In genomic region chr13:41134901-41135300, GRCm38 (mm10) we compare ENCODE assay signal across 8 mouse cellular contexts. TPM values are rescaled to one million over a fixed set of nuclear protein-coding genes. Genes with fewer than 3 reads are reported as not detected.
DNase-seq lines count a peak whose midpoint lies in the region; ATAC-seq and TF ChIP-seq lines count a peak whose summit lies in the region.

No protein-coding gene starts in this region.

- 4% methylated on average over 6 of the region's 6 CpGs for WGBS in intestine, postnatal 0 days
- WGBS in liver, embryonic 14.5 days (ENCODE audit: insufficient replicate concordance), result 4% methylated on average over 6 of the region's 6 CpGs

- H3K4me2 ChIP-seq in intestine, postnatal 0 days (replicated peaks; ENCODE audit: low read depth), result no peak overlapping the region
- H3K4me2 ChIP-seq in liver, embryonic 14.5 days (ENCODE audit: low read depth), result no peak overlapping the region

- no peaks in the 10 kb centered on the region for H3K27me3 ChIP-seq in intestine, postnatal 0 days (replicated peaks; ENCODE audit: control insufficient read depth, insufficient read depth, low read length)
- H3K27me3 ChIP-seq in liver, embryonic 14.5 days (ENCODE audit: control insufficient read depth, insufficient read depth, low read length), result no peaks in the 10 kb centered on the region; the same call in 1 of the 2 replicates

- no peak for ATAC-seq in intestine, postnatal 0 days
- no peak for ATAC-seq in liver, embryonic 14.5 days (ENCODE audit: insufficient read depth)
- ATAC-seq in inflammation-experienced regulatory T-cells, adult 6 months, result no peak

- TF ChIP-seq CTCF in intestine, postnatal 0 days (IDR thresholded peaks at IDR 0.05; ENCODE audit: low read depth), result peak; percentile 89
- peak; percentile 85 for TF ChIP-seq CTCF in liver, embryonic 14.5 days (IDR thresholded peaks at IDR 0.05; ENCODE audit: low read depth)

- no peak overlapping the region for H3K27ac ChIP-seq in intestine, postnatal 0 days (ENCODE audit: low read depth, low read length)
- no peak overlapping the region for H3K27ac ChIP-seq in liver, embryonic 14.5 days

- no peak overlapping the region for H3K4me3 ChIP-seq in intestine, postnatal 0 days (ENCODE audit: low read depth, low read length)
- no peak overlapping the region for H3K4me3 ChIP-seq in liver, embryonic 14.5 days (ENCODE audit: insufficient read depth in 1 of 2, low read depth in 2 of 2, low read length in 2 of 2)

- peak; percentile 51 for DNase-seq in right cerebral cortex, adult 18-20 months
- no peak for DNase-seq in right cerebral cortex, postnatal 36 days (ENCODE audit: low spot score in 2 of 2)
- DNase-seq in adrenal gland, postnatal 25 days, result peak; percentile 73
- DNase-seq in embryo, embryonic 11.5 days (ENCODE audit: low read depth, low spot score), result peak; percentile 59
- DNase-seq in liver, embryonic 14.5 days (ENCODE audit: low read depth in 3 of 3, low spot score in 3 of 3), result peak; percentile 15 to 43 (median 42)
- DNase-seq in right cerebral cortex, postnatal 14 days, result peak; percentile 76

- no peaks in the 10 kb centered on the region for H3K9me3 ChIP-seq in intestine, postnatal 0 days (ENCODE audit: control insufficient read depth)
- H3K9me3 ChIP-seq in liver, embryonic 14.5 days (ENCODE audit: control insufficient read depth, low read length), result no peaks in the 10 kb centered on the region

- no peaks in the 10 kb centered on the region for H3K4me1 ChIP-seq in intestine, postnatal 0 days (replicated peaks; ENCODE audit: control insufficient read depth, insufficient read depth, low read length)
- H3K4me1 ChIP-seq in liver, embryonic 14.5 days (replicated peaks; ENCODE audit: control insufficient read depth in 2 of 2, insufficient read depth in 2 of 2, low read length in 1 of 2), result no peaks in the 10 kb centered on the region

- no peak for TF ChIP-seq EP300 in liver, embryonic 14.5 days (IDR thresholded peaks at IDR 0.05; ENCODE audit: low read depth)

- H3K9ac ChIP-seq in intestine, postnatal 0 days (ENCODE audit: low read depth, low read length), result no peak overlapping the region
- H3K9ac ChIP-seq in liver, embryonic 14.5 days (replicated peaks), result no peak overlapping the region

- H3K36me3 ChIP-seq in intestine, postnatal 0 days (ENCODE audit: control insufficient read depth, insufficient read depth), result no peaks in the 10 kb centered on the region
- no peaks in the 10 kb centered on the region for H3K36me3 ChIP-seq in liver, embryonic 14.5 days (replicated peaks; ENCODE audit: control insufficient read depth, insufficient read depth, low read depth)

RNA-seq across cellular contexts. Expression of gene Sycp2l, which starts 20.8 kb away (rescaled TPM):
- not detected in 2 replicates for total RNA-seq in adrenal gland, postnatal 25 days (2021)
- polyA plus RNA-seq in intestine, postnatal 0 days (2015; fragmentation: Nextera tagmentation; extraction: Ambion mirVana), result 0.05 TPM in 1 of 2 replicates, not detected in the other
- not detected in 2 replicates for polyA plus RNA-seq in liver, embryonic 14.5 days (2012; rRNA removed)
- polyA plus RNA-seq in liver, embryonic 14.5 days (2014; fragmentation: Nextera tagmentation; extraction: Ambion mirVana), result not detected in 2 replicates
- polyA plus RNA-seq in inflammation-experienced regulatory T-cells, adult 6 months (2017; shearing (Covaris generic)), result under 1 TPM in 1 of 3 experiments, not detected in 2; 0.38 TPM

RNA-seq across cellular contexts. Expression of gene Gcm2, which starts 24.1 kb away (rescaled TPM):
- not detected in 2 replicates for total RNA-seq in adrenal gland, postnatal 25 days (2021)
- polyA plus RNA-seq in intestine, postnatal 0 days (2015; fragmentation: Nextera tagmentation; extraction: Ambion mirVana), result not detected in 2 replicates
- not detected in 2 replicates for polyA plus RNA-seq in liver, embryonic 14.5 days (2012; rRNA removed)
- not detected in 2 replicates for polyA plus RNA-seq in liver, embryonic 14.5 days (2014; fragmentation: Nextera tagmentation; extraction: Ambion mirVana)
- polyA plus RNA-seq in inflammation-experienced regulatory T-cells, adult 6 months (2017; shearing (Covaris generic)), result under 1 TPM in 1 of 3 experiments, not detected in 2; 0.95 TPM

RNA-seq across cellular contexts. Expression of gene Mak, which starts 55.4 kb away (rescaled TPM):
- not detected in 2 replicates for total RNA-seq in adrenal gland, postnatal 25 days (2021)
- polyA plus RNA-seq in intestine, postnatal 0 days (2015; fragmentation: Nextera tagmentation; extraction: Ambion mirVana), result 0.07 and 0.10 TPM in 2 replicates
- polyA plus RNA-seq in liver, embryonic 14.5 days (2012; rRNA removed), result 0.03 and 0.09 TPM in 2 replicates
- polyA plus RNA-seq in liver, embryonic 14.5 days (2014; fragmentation: Nextera tagmentation; extraction: Ambion mirVana), result 0.11 and 0.27 TPM in 2 replicates
- under 1 TPM in 1 of 3 experiments, not detected in 2; 0.13 TPM for polyA plus RNA-seq in inflammation-experienced regulatory T-cells, adult 6 months (2017; shearing (Covaris generic))

Comparison
In these comparisons a context has a peak if more than half of its experiments do, and no peak if none do; other contexts are left out.
1. DNase-seq: peak in right cerebral cortex, adult 18-20 months (single experiment), adrenal gland, postnatal 25 days (single experiment), embryo, embryonic 11.5 days (single experiment), liver, embryonic 14.5 days (3 of 3) and right cerebral cortex, postnatal 14 days (single experiment); none in right cerebral cortex, postnatal 36 days (0 of 2).